Mouse (Mus musculus): ENCODE measurements around the gene C130050O18Rik. TPM values are rescaled to one million over a fixed set of nuclear protein-coding genes. Genes with fewer than 3 reads are reported as not detected.

The C130050O18Rik gene
- total and polyA plus RNA-seq, 3 experiments, result 0.12 to 0.21 TPM; not detected in 1

DNA sequence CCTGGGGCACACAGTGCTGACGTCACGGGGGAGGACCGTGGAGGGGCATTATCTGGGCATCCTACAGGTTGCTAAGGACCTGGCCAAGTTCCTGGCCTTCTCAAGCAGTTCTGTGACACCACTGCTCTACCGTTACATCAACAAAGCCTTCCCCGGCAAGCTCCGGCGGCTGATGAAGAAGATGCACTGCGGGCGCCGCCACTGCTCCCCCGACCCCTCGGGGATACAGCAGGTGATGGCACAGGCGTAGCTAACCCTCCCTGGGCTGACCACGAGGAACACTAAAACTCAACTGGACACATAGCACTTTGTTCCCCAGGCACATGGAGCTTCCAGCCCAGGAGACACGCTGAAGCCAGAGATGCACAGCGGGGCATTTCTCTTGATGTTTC is 11.9 kb upstream of the C130050O18Rik start:
- no peak for DNase-seq (ENCODE audit: low read depth, low spot score)
- no peak for TF ChIP-seq NRF1 (IDR thresholded peaks at IDR 0.05; ENCODE audit: insufficient read depth, low read depth, low read length, poor library complexity, severe bottlenecking)
- no peak for TF ChIP-seq UBTF (IDR thresholded peaks at IDR 0.05; ENCODE audit: borderline replicate concordance, insufficient read depth, low read depth, low read length)
- TF ChIP-seq USF1 (IDR thresholded peaks at IDR 0.05; ENCODE audit: low read depth, low read length), result no peak
- TF ChIP-seq USF2 (IDR thresholded peaks at IDR 0.05; ENCODE audit: borderline replicate concordance in 1 of 2, insufficient read depth in 1 of 2, low read depth in 1 of 2, low read length in 2 of 2), result no peak
- TF ChIP-seq ZNF384 (IDR thresholded peaks at IDR 0.05; ENCODE audit: low read depth, low read length), result no peak
- TF ChIP-seq BHLHE40 (IDR thresholded peaks at IDR 0.05; ENCODE audit: borderline replicate concordance, low read depth, low read length), result no peak
- no peak for TF ChIP-seq ETS1 (IDR thresholded peaks at IDR 0.05; ENCODE audit: low read depth, low read length)
- TF ChIP-seq MAZ (IDR thresholded peaks at IDR 0.05; ENCODE audit: low read depth, low read length), result no peak
- TF ChIP-seq ELF1 (IDR thresholded peaks at IDR 0.05; ENCODE audit: low read depth, low read length), result no peak
- no peak for TF ChIP-seq TCF12 (IDR thresholded peaks at IDR 0.05; ENCODE audit: low read depth, low read length)
- no peak for TF ChIP-seq GABPA (IDR thresholded peaks at IDR 0.05; ENCODE audit: low read depth, low read length)
- TF ChIP-seq E2F4 (IDR thresholded peaks at IDR 0.05; ENCODE audit: borderline replicate concordance, low read depth, low read length), result no peak
- no peaks in the 10 kb centered on the region for H3K9me3 ChIP-seq (replicated peaks; ENCODE audit: insufficient read depth, low read length)
- H3K27ac ChIP-seq (ENCODE audit: control insufficient read depth, low read depth, low read length), result no peak overlapping the region
- no peak overlapping the region for H3K4me3 ChIP-seq (ENCODE audit: control insufficient read depth in 1 of 2, insufficient read depth in 1 of 2, low read depth in 2 of 2, low read length in 2 of 2)
- H3K4me1 ChIP-seq (ENCODE audit: control insufficient read depth in 1 of 2, insufficient read depth in 2 of 2, low read length in 2 of 2), result peaks cover 20 to 36% of the 10 kb centered on the region in 2 experiments
- peaks cover 0 to 21% of the 10 kb centered on the region in 2 experiments; a peak in 2 of 4 replicates for H3K36me3 ChIP-seq (ENCODE audit: control insufficient read depth in 1 of 2, insufficient read depth in 2 of 2, low read length in 2 of 2)
- H3K9ac ChIP-seq (ENCODE audit: control insufficient read depth, low read depth, low read length, poor library complexity, severe bottlenecking), result no peak overlapping the region
- no peaks in the 10 kb centered on the region for H3K27me3 ChIP-seq (ENCODE audit: control insufficient read depth in 1 of 2, insufficient read depth in 2 of 2, low read length in 2 of 2)
- H3K79me2 ChIP-seq (ENCODE audit: control insufficient read depth, insufficient read depth, low read length, poor library complexity), result peaks cover 5% of the 10 kb centered on the region; the same call in 1 of the 2 replicates

DNA sequence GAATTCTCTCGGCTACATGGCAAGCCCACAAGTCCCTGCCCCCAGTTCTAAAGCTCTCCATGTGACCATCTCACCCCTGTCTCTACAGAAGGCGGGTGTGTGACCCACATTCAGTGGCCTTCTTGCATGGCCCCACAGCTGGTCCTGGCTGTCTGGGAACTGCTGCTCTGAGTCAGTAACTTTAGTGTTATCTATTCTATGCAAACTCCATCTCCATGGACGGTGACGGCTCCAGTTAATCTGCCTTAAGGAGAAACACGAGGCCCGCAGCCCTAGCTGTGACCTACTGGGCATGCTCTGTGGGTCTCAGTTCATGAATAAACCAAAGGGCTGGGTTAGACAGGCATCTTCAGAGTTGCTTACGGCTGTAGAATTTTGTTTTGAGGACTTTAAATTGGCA is 10.7 kb upstream of the C130050O18Rik start:
- Histone ChIP-seq H3K27me3 (ENCODE audit: control insufficient read depth in 1 of 2, insufficient read depth in 2 of 2, low read length in 2 of 2) (no peaks in the 10 kb centered on the region), H3K27ac (ENCODE audit: control insufficient read depth, low read depth, low read length) (peak overlapping the region; percentile 33; the same call in 1 of the 2 replicates), H3K9ac (ENCODE audit: control insufficient read depth, low read depth, low read length, poor library complexity, severe bottlenecking) (no peak overlapping the region), H3K4me1 (ENCODE audit: control insufficient read depth in 1 of 2, insufficient read depth in 2 of 2, low read length in 2 of 2) (peaks cover 20 to 31% of the 10 kb centered on the region in 2 experiments), H3K4me3 (ENCODE audit: control insufficient read depth in 1 of 2, insufficient read depth in 1 of 2, low read depth in 2 of 2, low read length in 2 of 2) (no peak overlapping the region), H3K9me3 (replicated peaks; ENCODE audit: insufficient read depth, low read length) (no peaks in the 10 kb centered on the region), H3K36me3 (ENCODE audit: control insufficient read depth in 1 of 2, insufficient read depth in 2 of 2, low read length in 2 of 2) (peaks cover 0 to 22% of the 10 kb centered on the region in 2 experiments; a peak in 2 of 4 replicates), H3K79me2 (ENCODE audit: control insufficient read depth, insufficient read depth, low read length, poor library complexity) (0 out of 2 replicates have a peak, but pooled peaks cover 5% of the 10 kb centered on the region)
- DNase-seq (ENCODE audit: low read depth, low spot score), result peak; percentile 61
- TF ChIP-seq E2F4 (IDR thresholded peaks at IDR 0.05; ENCODE audit: borderline replicate concordance, low read depth, low read length), result no peak
- TF ChIP-seq NRF1 (IDR thresholded peaks at IDR 0.05; ENCODE audit: insufficient read depth, low read depth, low read length, poor library complexity, severe bottlenecking), result peak; percentile 63
- TF ChIP-seq TCF12 (IDR thresholded peaks at IDR 0.05; ENCODE audit: low read depth, low read length), result no peak
- no peak for TF ChIP-seq RCOR1 (IDR thresholded peaks at IDR 0.05; ENCODE audit: low read depth, low read length)
- no peak for TF ChIP-seq MAFK (IDR thresholded peaks at IDR 0.05; ENCODE audit: borderline replicate concordance, low read depth, low read length)
- TF ChIP-seq SIN3A (IDR thresholded peaks at IDR 0.05; ENCODE audit: low read length), result no peak
- TF ChIP-seq ZNF384 (IDR thresholded peaks at IDR 0.05; ENCODE audit: low read depth, low read length), result no peak
- TF ChIP-seq BHLHE40 (IDR thresholded peaks at IDR 0.05; ENCODE audit: borderline replicate concordance, low read depth, low read length), result no peak
- no peak for TF ChIP-seq USF1 (IDR thresholded peaks at IDR 0.05; ENCODE audit: low read depth, low read length)
- no peak for TF ChIP-seq UBTF (IDR thresholded peaks at IDR 0.05; ENCODE audit: borderline replicate concordance, insufficient read depth, low read depth, low read length)
- no peak for TF ChIP-seq GABPA (IDR thresholded peaks at IDR 0.05; ENCODE audit: low read depth, low read length)
- no peak for TF ChIP-seq MEF2A (IDR thresholded peaks at IDR 0.05; ENCODE audit: extremely low read depth, insufficient replicate concordance, low read depth, low read length, poor library complexity, severe bottlenecking)
- no peak for TF ChIP-seq TAL1 (IDR thresholded peaks at IDR 0.05; ENCODE audit: low read length)
- no peak for TF ChIP-seq TBP (IDR thresholded peaks at IDR 0.05; ENCODE audit: low read depth, low read length)
- TF ChIP-seq ETS1 (IDR thresholded peaks at IDR 0.05; ENCODE audit: low read depth, low read length), result peak; percentile 65
- no peak for TF ChIP-seq ZKSCAN1 (IDR thresholded peaks at IDR 0.05; ENCODE audit: low read depth, low read length)
- TF ChIP-seq HCFC1 (IDR thresholded peaks at IDR 0.05; ENCODE audit: low read depth, low read length), result no peak
